Mouse (Mus musculus) left cerebral cortex, adult 8-10 months (tissue): Measurements from ENCODE around the gene Slc19a1. TPM values are rescaled to one million over a fixed set of nuclear protein-coding genes. Genes with fewer than 3 reads are reported as not detected.

Experiments used
- DNase-seq, 2 experiments: peaks; one replicate each; pipeline ENCODE4 v3.0.0; 2022; ENCODE audit warnings: low spot score in 2 of 2
- total RNA-seq, 4 experiments: library from RNA; stranded (reverse); gene quantifications; 2 replicates each; pipeline ENCODE4 v1.2.4; 2022

The Slc19a1 gene
- total RNA-seq, 4 experiments from 2014 or later = 20.0 to 24.7 (median 22.1) TPM

GRCm38 (mm10) chr10:77091538-77092097 lies 59.6 kb downstream of the Slc19a1 start:
- DNase-seq = no peak

- DNase-seq = peak in 1 of 2 experiments; percentile 69
Measured at GRCm38 (mm10) chr10:77093817-77094216, 61.8 kb downstream of the Slc19a1 start.

GRCm38 (mm10) chr10:77095666-77096065 lies 63.6 kb downstream of the Slc19a1 start:
- no peak for DNase-seq

GRCm38 (mm10) chr10:77097006-77097889 lies 65.2 kb downstream of the Slc19a1 start:
- no peak for DNase-seq

GRCm38 (mm10) chr10:77097890-77098200 lies 65.8 kb downstream of the Slc19a1 start:
- DNase-seq = no peak

- DNase-seq = no peak
Measured at GRCm38 (mm10) chr10:77098619-77099018, 66.6 kb downstream of the Slc19a1 start.

- no peak for DNase-seq
Measured at GRCm38 (mm10) chr10:77099777-77100176, 67.7 kb downstream of the Slc19a1 start.

- no peak for DNase-seq
Measured at GRCm38 (mm10) chr10:77103689-77104088, 71.6 kb downstream of the Slc19a1 start.

GRCm38 (mm10) chr10:77104327-77104726 lies 72.3 kb downstream of the Slc19a1 start:
- DNase-seq = no peak

- DNase-seq = no peak
Measured at GRCm38 (mm10) chr10:77108106-77108505, 76.1 kb downstream of the Slc19a1 start.

- no peak for DNase-seq
Measured at GRCm38 (mm10) chr10:77110010-77110409, 78.0 kb downstream of the Slc19a1 start.

Other genes with a start within 250 kb of the Slc19a1 start
- gene Pcbp3, start 70.4 kb upstream of the Slc19a1 start, total RNA-seq = 10 to 100 TPM; 62.1 to 75.2 (median 68.7) TPM
- gene Col18a1, start 134.3 kb downstream of the Slc19a1 start, total RNA-seq = 1 to 10 TPM; 4.1 to 4.6 (median 4.1) TPM
- gene Pofut2, start 227.0 kb downstream of the Slc19a1 start, total RNA-seq = 10 to 100 TPM; 27.8 to 34.4 (median 30.4) TPM